Mouse (Mus musculus) adrenal gland, adult (tissue): ENCODE data around the gene Ggn.
"Not testable (repeated sequence)": the region's sequence is repeated elsewhere in the genome, so short reads cannot be mapped to it uniquely, and the experiment has no call there.

Experiments
- DNase-seq, 2 experiments: peaks; one replicate each; pipeline ENCODE4 v3.0.0; 2022 to 2023; ENCODE audit warnings: low spot score in 1 of 2; ENCODE audit not compliant: inconsistent age in 2 of 2

Gene Ggn

DNA sequence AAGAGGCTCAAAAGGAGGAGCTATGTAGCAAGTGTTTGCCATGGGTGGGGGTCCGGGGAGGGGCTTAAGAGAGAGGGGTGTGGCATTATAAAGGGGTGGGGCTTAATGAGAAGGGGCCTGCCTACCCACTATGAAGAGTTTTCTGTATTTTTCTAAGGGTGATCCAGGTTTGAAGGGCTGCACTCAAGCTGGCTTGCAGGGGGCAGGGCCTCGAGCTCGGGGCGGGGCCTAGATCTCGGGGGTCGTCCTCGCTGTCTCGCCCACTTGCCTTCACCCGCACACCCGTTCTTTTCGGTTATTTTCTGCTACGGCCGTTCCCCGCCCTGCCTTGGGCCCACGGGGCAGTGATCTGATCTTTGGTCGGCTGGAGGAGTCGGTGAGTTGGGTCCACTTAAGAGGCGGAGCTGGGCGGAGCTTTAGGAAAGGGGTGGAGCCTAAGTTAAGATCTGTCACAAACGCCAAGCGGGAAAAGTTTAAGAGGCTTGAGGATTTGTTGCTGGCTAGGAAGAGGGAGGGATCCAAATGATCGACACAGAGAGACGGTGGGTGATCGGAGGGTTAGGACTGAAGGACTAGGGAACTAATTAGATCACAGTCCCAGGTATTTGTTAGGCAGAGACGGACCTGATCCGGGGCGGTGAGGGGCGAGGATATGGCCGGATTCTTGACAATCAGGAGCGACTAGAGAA, at the start of gene Ggn, which contains the start of gene Spred3:
Gene Ggn, plus strand, starts transcription at position 145 of the 689 bp plus-strand sequence.
Gene Spred3, minus strand, starts transcription at position 346 of the 689 bp plus-strand sequence.
- peak; percentile 85 to 96 for DNase-seq

DNA sequence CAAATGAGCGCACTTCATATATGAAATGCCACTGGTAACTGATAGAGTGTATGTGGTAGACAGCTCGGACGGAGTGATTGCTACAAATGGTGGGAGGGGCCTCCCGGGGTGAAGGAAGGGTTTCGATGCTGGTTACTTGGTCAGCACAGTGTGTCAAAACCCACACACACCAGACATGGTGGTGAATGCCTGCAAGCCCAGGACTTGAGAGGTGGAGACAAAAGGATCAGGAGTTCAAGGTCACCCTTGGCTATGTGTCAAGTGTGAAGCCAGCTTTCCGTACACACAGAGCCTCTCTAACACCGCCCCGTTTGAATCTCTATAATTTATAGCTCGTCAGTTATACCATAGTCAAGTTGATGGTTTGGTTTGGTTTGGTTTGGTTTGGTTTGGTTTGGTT, 47.2 kb upstream of the Ggn start:
- no peak for DNase-seq

DNA sequence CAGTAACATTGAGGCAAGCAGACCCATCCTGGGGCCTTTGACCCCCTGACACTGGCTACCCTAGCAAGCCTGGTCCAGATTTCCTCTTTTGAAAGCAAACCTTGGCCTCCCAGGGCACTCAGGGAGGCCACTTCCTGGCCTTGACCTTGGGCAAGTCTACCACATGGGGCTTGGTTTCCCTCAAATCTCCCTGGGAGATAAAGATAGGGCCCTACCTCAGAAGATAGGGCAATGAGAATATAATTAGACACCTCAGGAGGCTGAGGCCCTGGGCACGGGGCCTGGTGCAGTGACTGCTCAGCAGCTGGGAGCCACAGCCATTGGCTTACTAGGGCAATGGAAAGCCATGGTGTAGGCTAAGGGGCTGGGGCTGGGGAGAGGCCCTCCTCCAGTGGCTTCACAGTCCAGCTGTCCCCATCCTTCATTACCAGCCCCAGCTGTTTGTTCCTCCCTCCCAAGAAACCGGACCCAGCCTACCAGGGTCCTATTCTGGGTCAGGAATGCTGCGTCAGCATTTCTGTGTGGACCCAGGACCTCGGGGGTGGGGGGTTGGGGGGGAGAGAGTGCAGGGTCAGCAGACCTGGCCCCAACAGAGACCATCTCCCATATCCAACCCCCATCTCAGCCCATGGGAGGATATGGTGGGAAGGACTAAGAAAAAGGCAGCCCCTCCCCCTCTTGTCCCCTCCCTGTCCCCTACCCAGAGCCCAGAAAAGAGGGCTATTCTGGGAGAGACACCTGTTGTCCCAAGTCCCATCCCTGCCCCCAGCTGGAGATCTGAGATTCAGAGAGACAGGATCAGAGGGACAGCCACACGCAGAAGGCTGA, 46.3 kb upstream of the Ggn start:
- no peak for DNase-seq

DNA sequence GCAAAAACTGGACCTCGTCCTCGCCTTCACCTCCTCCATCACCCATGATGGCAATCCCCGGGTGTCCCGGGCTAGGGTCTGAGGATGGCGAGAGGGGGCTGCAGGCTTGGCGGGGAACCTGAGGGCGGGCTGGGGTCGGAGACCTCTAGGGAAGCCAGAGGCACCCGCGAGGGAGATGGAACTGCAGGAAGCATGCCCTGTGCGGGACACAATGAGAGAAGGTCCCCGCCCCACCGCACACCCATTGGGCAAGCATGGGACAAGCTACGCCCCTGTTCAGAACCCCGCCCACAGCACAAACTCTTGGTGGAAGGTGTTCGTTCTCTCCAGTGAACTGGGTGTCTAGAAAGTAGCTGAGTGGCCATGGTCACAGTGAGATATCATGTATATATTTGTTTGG, 45.0 kb upstream of the Ggn start, which contains the start of gene Ryr1:
Gene Ryr1, minus strand, starts transcription at position 210 of the 400 bp plus-strand sequence.
- peak; percentile 58 to 81 for DNase-seq

DNA sequence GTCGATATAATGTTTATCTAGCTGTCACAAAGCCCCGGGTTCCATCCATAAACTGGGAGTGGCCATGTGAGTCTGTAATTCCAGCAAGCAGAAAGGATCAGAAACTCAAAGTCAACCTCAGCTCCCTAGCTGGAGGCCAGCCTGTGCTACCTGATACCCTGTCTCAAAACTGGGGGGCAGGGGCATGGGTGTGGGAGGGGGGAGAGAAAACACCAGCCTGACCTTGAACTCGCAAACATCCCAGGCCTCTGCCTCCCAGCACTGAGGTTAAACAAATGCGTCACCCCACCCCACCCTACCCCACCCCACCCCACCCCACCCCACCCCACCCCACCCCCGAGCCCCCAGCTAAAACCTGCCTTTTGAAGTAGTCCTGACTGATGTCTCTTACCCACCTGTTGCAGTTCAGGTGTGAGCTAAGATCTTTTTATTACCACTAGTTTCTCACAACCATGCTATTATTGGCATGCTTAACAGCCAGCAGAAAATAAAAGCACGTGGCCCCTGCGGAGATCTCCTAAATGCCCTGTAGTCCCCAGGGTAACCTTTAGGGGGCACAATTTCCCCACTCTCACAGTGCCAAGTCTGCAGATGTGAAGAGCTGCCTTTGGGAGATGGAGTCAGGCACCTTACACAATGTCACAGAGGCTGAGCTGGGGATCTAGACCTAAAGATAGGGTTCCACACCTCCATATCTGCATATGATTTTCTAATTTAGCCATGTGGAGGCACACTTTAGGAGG, 43.7 kb upstream of the Ggn start:
- peak; percentile 66 to 90 for DNase-seq

DNA sequence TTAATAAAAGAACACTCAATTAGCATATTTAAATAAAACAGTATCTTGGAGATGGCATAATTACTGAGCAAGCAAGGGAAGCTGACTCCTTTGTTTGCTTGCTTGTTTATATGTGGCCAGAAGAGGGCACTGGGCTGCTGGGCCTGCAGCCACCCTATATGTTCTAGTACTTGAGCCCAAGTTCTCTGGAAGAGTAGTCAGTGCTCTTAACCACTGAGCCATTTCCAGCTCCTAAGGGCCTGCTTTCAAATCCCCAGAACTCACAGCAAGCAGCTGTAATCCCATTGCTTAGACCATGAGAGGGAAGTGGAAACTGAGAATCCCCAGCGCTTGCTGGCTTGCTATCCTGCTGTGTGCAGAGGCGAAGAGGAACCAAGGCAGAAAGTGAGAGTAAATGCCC, 41.3 kb upstream of the Ggn start:
- peak in 1 of 2 experiments; percentile 44 for DNase-seq

DNA sequence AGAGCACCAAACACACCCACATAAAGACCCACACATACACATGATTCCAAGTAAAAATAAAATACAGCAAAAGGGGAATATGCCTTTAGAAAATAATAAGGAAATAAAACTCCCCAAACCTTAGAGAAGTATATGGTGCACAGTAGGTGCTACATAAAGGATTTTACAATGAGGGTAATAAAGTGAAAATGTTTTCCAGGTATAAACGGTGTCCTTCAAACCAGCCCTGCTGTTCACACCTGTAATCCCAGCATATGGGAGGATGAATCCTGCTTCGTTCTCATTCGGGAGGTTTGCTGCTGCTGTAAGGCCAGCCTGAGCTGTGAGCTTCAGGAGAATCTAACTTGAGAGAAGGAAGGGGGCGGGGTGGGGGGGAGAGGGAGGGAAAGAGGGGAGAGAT, 35.8 kb upstream of the Ggn start:
- DNase-seq = no peak

DNA sequence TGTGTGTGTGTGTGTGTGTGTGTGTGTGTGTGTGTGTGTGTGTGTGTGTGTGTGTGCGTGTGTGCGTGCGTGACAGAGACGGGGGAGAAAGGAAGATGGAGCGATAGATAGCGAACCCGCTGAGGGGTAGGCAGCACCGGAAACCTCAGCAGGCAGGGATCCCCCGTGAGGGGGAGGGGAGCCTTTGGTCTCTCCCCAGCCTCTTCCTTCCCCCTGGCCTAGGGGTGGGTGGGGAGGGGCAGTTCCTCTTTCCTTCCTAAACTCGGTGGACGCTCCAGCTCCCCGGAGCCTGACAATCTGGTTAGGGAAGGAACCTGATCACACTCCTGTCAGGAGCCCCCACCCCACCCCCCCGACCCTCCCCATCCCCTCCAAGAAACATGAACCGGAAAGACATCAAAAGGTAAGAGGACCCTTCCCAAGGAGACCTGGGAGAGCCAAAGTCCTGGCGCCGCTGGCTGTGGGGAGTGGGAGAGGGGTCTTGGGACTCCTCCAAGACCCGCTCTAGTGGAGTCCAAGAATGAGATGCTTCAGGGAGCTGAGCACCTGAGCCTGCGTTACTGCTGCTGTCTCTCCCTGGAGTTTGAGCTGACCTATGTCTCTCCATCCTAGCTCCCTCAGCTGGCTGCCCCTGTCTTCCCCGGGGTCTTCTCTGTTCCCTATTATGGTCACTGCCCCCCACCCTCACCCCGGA, 35.2 kb upstream of the Ggn start, which contains the start of gene Rasgrp4:
Gene Rasgrp4, plus strand, starts transcription at position 159 of the 694 bp plus-strand sequence.
- DNase-seq = peak in 1 of 2 experiments; percentile 30

DNA sequence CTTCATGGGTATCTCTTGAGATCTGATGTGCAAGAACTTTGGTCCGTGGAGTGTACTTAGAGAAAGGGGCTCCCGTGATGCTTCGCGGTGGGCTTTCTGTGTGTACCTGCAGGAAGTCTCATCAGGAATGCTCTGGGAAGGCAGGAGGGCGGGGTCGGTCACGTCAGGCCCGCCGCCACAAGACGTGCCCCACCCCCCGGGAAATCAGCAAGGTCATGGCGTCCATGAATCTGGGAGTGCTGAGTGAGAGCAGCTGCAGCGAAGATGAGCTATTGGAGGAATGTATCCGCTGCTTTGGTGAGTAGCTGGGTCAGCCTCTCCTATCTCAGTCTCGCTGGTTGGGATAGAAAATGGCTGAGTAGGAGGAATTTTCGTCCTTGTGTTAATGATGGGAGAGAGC, 32.6 kb upstream of the Ggn start:
- DNase-seq = peak in 1 of 2 experiments; percentile 55

DNA sequence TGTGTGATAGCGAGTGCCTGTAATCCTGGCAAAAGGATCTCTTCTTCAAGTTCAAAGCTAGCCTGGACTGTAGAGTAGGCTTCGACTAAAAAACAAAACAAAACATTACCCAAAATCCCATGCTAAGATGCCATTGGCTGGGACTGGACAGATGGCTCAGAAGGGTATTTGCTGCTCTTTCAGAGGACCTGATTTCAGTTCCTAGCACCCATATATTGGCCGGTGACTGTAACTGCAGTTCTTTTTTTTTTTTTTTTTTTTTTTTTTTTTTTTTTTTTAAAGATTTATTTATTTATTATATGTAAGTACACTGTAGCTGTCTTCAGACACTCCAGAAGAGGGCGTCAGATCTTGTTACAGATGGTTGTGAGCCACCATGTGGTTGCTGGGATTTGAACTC, 30.8 kb upstream of the Ggn start:
- DNase-seq = not testable (repeated sequence)

DNA sequence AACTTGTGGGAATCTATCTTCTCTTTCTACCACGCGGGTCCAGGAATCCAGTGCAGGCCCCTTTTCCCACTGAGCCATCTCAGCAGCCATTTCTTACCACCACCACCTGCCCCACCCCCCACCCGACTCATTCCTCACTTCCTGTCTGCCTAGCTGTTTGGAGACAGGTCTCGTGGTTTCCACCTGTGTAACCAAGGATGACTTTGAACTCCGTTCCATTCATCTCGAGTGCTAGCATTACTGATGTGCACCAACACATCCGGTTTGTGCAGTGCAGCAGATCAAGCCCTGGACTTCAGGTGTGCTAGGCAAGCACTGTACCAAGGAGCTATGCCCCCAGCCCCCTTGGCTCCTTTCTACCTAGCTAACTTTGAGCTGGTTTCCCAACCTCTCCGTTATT, 28.6 kb upstream of the Ggn start:
- no peak for DNase-seq

DNA sequence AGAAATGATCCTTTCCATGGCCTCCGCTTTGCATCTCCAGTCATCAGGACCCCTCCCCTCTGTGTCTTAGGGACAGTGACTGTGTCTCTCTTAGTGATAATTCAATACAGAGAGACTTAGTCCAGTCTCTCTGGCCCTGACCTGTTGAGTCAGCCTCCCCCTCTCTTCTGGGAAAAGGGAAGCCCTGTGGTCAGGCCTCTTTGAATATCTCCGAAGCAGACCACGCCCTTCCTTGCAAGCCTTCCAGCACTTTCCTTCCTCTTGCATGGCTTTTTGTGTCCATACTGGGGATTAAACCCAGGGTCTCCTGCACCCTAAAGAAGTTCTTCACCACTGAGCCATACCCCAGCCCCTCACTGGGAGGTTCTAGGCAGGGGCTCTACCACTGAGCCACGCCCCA, 26.0 kb upstream of the Ggn start:
- DNase-seq = peak in 1 of 2 experiments; percentile 62

DNA sequence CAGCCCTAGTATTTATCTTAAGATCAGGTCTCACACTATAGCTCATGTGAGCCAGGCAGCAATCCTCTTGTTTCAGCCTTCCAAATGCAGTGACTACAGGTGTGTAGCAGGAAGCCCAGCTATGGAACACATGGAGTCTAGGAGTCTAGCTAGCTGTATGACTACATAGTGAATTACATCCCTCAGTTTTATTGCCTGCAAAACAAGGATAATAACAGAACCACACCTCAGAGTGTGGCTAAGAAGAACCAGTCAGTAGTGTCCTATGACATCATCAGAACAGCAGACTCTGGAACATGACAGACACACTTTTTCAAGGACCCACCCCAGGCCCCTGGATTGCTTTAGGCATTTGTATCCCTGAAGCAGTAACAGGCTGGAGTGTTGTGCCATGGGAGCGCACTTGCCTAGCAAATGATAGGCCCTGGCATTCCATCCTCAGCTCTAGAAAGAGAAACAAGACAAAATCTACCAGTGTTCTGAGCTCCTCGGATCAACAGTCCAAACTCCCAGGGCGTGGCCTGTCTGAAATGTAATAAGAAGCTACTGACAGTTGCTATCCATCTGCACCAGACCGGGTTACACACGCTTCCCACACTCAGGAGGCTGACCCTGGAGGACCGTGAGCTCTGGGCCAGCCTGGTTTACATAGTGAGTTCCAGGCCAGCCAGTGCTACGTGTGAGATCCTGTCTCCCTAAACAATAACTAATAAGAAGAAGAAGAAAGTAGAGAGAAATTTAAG, 23.2 kb upstream of the Ggn start:
- DNase-seq = no peak

DNA sequence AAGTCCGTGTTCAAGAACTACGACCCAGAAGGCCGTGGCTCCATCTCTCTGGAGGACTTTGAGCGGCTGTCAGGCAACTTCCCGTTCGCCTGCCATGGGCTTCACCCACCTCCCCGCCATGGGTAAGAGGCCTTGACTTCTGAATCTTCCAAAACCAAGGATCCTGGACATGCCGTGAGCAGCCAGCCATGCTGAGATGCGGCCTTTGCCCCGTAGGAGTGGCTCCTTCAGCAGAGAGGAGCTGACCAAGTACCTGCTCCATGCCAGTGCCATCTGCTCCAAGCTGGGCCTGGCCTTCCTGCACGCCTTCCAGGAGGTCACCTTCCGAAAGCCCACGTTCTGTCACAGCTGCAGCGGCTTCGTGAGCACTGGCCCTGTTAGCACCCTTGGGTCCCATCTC, 21.2 kb upstream of the Ggn start:
- no peak for DNase-seq

DNA sequence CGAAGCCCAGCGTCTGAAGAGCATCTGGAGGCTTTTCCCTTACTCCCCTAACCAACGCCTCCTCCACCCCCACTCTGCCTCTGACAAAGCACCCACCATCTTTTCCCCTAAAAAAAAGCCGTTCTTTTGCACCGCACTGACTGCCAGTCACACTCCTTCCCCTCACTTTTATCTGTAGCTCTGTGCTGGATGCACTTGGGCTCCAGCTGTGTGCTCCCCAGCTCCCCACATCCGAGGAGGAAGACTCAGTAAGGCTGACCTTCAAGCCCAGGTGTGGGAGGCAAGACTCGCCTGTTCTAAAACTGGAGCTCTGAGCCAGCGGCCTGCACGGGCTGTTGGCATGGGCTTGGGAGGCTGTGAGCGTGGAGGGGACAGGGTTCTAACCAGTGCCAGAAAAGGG, 18.5 kb upstream of the Ggn start:
- DNase-seq = no peak

DNA sequence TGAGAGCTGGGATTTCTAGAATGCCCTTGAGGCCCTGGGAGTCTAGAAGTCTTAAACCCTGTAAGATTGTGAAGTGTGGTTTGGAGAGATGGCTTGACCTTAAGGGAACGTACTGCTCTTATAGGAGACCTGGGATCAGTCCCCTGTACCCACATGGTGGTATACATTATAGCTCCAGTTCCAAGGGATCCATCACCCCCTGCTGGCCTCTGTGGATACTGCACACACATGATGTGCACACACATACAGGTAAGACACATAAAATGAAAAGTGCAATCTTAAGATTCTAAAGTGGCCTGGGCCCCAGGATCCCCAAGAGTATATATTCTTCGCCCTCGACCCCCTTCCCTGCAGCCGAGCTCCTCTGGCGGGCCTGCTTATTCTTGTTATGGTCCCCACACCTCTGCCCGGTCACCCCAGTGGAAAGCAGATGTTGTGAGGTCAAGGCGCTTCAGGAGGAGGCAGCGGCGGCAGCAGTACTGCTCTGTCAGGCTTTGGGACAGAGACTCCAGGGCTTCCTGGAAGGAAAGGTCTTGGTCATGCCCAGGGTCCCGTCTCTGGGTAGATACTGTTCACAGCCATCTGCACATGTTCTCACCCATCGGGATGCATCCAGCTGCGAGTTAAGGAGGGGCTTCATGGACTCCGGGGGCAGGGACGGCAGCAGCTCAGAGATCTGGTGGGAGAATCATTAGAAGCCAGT, 15.8 kb upstream of the Ggn start:
- peak in 1 of 2 experiments; percentile 38 for DNase-seq

DNA sequence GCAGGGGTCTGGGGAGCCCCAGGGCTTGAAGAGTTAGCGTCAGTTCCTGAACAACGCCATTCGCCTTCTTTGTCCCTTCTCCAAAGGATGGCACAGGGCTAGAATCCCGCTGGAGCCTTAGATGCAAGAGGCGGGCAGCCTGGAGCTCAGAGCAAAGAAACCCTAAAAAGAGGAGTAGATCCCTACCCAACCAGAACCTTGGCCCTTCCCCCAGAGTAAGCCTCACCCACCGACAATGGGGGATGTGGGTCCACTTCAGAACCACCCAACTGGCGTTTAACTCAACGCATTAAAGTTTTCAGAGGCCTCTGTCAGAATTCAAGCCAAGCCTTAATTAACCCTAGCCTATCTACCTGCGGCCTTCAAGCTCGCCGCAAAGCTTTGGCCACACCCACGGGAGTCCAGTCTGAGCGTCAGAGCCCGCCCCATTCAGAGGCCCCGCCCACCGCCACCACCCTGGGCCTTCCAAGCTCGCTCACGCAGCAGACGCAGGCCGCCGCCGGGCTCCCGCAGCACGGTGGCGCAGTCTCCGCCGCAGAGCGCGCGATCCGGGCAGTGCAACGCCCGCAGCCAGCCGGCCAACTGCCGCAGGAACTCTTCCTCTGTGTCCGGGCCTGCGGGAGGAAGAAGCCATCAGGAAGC, 14.7 kb upstream of the Ggn start:
- peak; percentile 91 to 96 for DNase-seq

DNA sequence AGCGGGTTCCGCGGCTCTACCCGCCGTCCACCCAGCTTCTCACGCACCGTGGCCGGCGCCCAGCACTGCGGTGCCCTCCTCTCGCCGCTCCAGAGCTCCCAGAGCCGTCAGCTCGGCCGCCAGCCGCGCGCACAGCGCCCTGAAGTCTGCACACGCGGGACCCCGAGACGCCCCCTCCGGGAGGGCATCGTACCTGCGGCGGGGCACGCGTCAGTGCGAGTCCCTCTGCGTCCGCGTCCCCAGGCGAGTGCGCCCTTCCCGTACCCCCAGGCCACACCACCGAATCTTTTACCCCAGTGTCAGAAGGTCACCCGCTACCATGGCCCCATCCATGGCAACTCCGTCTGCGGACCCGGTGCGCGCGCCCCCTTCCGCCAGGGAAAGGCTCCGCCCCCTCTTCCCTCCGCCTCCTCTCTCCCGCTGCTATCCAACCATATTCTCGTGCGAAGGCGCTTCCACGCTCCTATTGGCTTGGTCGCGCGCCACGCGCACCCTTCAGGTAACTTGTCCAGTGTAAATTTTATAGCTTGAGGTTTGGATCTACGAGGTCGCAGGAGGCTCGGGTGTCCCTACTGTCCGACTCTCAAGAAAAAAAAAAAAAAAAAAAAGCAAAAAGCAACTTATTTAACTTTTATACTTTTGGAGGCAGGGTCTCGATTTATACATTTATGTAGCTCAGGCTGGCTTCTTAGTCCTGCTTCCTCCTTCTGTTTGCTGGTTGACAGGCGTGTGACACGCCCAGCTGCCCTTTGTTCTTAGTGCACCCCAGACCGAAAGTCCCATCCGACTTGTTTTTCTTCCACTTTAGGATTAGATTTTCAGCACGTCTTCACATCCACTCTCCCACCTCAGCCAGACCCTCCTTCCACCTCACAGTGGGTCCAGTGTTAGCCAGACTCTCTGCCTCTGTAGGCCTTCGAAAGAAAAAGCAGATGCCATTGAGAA, 13.9 kb upstream of the Ggn start, which contains the start of gene Fam98c:
Gene Fam98c, minus strand, starts transcription at position 397 of the 945 bp plus-strand sequence.
- peak; percentile 88 to 94 for DNase-seq
